Mouse (Mus musculus): ENCODE measurements around the gene Prkcz.
"Not testable (repeated sequence)": the region's sequence is repeated elsewhere in the genome, so short reads cannot be mapped to it uniquely, and the experiment has no call there.

The Prkcz gene

DNA sequence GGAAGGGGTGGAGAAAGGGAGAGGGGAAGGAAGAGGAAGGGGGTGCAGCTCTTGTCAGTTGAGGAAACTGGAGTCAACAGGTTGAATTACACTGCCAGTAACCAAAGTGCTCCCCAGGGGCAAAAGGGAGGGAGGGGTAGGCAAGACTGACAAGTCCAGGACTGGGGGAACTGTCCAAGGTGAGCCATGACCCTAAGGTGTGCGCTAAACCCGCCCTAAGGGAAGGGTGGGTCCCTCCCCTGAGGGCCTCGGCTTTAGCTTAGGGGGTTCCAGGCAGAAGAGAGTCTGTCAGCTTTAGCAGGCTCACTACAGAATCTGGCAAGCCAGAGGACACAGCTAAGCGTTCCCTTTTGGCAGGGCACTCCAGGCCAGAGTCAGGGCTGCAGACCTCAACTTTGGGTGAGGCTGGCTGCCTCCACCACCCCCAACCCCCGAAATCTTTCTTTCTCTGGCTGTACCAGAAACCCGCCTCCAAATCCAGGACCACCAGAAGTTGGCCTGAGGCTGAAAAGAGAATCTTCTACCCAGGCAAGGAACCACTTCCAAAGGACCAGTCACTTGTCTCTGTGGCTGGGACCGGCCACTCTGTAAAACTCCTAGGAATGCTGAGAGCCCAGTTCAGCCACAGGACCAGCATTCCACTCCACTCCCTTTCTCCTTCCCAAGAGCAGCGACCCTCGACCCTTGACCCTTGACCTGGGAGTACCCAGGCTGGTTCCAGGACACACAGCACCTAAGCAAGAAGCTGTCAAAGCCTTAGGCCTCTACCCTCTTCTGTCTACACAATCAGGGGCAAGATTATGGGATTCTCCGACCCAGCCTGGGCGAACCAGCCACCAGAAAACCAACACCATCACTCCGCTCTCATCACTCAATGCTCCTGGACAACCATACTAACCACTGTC, 1.3 kb downstream of the Prkcz start:
- no peak for DNase-seq (ENCODE audit: low spot score)

DNA sequence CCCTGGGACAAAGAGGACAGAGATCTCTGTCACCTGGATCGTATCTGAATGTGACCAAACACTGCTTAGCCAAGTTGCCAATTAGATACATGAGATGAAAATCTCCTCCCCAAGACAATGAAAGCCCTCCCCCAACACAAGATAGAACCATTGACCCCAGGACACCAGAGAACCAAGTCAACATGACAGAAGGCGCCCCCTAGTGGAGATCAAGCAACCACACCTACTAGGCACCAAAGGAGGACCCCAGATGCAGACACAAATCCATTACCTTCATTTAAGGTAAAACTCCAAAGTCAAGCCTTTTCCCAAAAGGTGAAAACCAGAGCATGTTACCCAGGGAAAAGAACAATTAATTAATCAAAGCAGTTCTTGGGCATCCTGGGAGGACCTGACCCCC, 3.6 kb downstream of the Prkcz start:
- DNase-seq (ENCODE audit: low spot score) = peak; percentile 23

DNA sequence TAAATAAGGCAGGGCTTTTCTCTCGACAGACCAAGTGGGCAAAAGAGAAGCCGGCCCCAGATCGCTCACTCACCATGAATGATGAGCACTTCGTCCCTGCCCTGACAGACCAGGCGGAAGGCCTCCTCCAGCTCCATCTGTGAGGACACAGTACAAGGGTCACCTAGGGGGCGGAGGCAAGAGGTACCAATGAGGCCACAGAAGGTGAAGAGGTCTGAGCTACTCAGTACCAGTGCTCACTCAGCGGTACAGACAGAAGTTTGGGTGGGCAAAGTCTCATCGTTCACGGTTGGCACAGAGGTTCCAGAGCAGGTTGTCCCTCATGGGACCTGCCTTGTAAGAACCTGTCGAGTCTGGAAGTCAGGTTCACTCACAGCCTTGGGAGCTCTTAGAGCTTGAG, 4.8 kb downstream of the Prkcz start:
- no peak for DNase-seq (ENCODE audit: low spot score)

DNA sequence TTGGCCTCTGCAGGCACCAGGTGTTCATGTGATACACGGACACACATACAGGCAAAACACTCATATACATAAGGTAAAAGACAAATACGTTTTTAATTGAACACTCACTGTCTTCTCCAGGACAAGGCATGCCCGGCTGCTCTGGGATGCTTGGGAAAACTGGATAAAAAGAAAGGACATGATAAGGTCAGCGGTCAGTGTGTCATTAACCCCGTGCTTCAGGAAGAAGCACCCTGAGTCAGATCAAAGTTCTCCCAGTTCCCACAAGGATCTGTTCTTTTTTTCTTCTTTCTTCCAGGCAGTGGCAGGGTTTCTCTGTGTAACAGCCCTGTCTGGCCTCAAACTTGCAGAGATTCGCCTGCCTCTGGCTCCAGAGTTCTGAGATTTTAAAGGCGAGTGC, 6.6 kb downstream of the Prkcz start:
- DNase-seq (ENCODE audit: low spot score) = no peak

DNA sequence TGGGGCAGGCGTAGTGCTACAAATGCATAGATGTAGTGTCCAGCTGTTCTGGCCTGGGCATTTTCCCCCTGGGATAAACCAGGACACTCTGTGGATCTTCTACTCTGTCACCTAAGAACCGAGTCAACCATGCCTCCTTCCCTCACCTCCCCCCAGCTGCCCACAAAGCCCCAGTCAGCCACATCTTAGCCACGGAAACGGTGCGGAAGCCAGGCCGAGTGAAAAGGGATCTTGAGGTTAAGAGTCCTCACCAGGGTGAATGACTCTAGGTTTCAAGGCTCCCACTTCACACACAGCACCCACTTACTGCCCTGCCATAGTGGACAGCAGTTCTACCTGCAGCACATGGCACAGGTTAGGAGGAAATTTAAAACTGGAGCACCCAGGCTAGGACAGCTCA, 7.1 kb downstream of the Prkcz start:
- peak; percentile 35 for DNase-seq (ENCODE audit: low spot score)

DNA sequence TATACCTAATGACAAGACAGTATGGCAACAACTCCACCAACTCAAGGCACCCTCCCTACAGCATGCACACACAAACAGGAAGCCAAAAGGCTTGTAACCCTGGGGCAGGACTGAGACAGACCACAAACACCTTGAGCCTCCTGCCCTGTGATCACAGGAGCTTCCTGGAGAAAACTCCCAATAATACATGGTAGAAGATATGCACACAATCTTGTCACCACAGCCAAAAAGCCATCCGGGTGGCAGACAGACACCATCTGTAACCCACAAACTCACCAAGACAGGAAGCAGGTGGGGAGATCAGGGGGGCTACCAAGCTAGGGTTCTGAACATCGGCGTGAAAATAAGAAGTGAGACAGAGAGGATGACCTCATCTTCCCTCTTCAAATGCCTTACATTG, 8.6 kb downstream of the Prkcz start:
- peak; percentile 65 for DNase-seq (ENCODE audit: low spot score)

DNA sequence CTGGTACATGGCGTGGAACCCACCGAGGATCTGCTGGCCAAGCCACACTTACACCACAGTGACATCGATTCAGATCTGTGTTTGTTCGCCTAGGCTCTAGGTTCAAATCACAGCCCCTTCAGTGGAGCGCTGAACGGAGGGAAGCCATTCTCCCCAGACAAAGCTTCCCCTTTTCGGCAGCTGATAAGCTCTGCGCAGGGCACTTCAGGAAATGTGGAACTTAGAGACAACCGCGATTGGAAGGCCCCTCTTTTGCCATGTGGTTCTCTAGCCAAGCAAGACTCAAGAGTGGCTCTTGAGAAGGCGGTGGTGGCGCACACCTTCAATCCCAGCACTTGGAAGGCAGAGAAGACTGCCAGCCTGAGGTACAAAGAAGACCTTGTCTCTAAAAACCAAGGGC, 14.8 kb downstream of the Prkcz start:
- DNase-seq (ENCODE audit: low spot score) = no peak

DNA sequence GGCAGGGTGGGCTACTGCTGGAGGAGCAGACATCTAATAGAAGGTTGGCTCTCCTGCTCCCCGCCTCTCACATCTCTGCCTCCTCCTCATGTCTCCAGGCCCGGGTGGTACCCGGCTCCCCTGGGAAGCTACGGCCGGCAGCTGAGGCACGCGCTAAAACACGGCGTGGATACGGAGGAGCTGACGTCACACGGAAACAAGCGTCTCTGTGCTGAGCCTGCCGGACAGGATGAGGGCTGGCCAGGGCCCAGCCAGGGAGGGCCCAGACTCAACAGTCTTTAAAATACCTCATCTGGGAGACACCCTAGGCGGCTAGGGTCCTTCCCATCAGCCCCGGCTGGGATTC, 15.6 kb downstream of the Prkcz start:
- peak; percentile 19 for DNase-seq (ENCODE audit: low spot score)

DNA sequence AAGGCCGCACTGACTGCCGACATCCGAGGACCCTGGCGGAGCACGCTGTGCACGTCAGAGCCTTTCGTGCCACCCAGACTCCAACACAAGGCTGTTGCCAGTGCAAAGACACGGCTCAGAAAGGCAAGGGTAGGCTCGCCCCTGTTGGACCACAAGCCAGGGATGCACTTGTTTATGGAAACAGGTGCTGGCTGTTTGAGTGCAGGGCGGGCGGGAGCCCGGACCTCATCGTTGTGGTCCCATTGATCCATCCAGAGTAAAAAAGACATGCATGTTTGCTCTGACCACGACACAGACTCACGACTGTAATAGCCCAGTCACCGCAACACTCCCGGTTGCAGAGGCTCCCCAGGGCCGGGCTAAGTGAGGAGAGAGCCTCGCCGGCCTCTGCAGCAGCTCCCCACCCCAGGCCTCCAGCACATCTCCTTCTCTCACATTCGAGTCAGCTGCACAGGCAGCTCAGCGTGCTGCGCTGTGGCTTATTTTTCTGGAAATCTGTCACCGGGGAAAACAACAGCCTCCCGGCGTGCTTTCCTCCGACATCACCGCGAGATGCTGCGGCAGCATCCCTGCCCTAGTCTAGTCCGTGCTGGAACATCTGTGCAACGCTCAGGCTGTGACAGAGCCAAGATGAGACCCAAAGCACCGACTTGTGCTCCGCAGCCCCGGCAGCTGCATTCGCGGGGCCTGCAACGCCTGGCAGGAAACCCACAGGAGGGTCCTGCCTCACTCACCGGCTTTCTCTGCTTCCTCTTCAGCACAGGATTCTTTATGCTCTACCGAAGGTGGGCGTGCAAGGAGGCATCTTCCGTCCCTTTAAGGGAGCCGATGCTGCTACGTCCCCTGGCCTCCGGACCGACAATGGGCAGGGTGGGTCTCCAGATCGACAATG, 16.2 kb downstream of the Prkcz start:
- peak; percentile 26 for DNase-seq (ENCODE audit: low spot score)

DNA sequence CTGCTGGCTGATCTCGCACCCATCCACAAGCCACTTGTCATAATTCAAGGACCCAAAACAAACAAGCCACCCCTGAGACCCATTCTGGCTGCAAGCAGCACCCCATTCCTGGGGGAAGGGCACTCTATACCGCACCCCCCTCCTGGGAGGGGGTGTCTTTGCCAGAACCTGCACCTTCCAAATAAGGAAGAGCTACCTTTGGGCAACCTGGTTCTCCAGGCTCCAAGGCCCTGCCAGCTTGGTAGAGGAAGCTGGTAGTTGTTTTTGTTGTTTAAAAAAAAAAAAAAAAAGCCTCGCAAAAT, 16.9 kb downstream of the Prkcz start:
- DNase-seq (ENCODE audit: low spot score) = no peak

DNA sequence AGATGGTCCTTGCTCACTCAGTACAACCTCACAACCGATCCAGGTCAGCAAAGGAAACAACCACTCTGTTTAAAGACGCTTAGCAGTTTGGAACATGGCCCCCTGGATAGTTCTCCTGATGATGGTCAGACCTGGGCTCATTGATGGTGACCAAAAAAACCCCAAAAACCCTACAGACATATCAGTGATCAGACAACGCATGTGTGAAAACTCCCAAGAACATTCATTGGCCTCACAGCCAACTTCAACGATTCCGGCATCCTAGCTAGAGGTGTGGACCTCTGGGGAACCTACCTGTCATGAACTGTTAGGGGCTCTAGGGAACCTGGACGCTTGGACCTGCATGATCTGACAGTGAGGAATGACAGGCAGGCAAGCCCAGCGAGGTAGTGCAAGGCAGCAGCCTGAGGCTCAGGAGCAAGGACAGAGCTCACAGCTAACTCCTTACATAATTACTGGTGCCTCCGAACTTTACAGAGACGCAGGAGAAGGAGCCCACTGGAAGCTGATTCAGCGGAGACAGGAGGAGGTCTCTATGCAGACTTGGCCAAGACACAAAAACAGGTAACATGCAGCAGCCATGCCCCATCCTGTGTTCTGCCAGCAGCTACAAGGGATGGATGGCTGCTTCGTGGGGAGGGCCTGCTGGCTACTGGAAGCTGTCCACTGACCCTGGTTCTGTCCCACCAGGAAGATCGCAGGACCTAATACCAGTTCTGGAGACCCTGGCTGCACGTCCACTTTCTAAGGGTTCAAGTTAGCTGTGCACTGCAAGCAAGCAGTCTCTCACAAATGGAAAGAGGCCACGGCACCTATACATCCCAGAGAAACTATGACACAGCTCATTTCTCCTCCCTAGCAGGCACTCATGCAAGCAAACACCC, 17.5 kb downstream of the Prkcz start:
- no peak for DNase-seq (ENCODE audit: low spot score)

DNA sequence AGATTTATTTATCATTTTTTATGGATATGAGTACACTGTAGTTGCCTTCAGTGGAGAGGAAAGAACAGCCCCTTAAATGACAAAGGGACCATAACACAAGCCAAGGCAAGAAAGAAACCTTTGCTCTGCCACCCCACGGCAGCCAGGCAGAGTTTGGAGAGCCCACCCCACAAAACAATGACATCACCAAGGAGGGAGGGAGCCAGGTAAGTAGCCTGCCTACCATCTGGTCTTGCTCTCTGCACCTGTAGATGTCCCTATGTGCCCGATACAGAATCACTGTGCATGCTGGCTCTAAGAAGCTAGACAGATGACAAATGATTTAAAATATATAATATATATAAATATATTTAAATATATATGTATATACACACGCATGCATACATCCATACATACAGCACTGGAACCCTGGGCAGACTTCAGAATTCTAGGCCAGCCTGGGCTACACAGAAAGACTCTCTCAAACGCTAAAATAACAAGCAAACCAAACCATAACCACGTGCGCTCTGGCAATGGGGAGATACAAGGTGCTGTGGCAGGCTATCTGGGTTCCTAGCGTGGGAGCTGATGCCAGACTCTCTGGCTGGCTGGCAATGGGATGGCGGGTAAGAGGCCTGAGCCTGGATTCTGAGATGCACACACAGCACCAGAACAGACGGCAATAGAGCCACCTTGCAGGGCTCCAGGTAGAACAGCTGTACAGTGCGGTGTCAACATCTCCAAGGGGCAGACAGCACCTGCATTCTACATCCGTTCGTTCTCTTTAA, 24.7 kb downstream of the Prkcz start:
- no peak for DNase-seq (ENCODE audit: low spot score)

DNA sequence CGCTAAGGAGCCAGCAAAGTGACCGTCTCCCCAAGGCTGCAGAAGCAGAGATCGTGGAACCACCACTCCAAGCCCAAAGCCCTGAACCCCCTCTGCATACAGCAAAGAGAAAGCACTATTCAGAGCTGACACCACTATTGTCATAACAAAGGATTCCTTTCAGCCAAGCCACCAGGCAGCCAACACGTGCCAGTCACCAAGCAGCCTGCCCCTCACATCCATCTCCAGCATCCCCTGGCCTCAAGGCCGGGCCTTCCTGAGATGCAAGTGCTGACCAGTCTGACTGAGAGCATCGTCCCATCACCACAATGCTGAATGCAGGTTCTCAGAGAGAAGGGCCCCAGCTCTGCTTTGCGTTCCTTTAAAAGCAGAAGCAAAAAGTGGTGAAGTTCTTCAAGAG, 28.9 kb downstream of the Prkcz start:
- no peak for DNase-seq (ENCODE audit: low spot score)

DNA sequence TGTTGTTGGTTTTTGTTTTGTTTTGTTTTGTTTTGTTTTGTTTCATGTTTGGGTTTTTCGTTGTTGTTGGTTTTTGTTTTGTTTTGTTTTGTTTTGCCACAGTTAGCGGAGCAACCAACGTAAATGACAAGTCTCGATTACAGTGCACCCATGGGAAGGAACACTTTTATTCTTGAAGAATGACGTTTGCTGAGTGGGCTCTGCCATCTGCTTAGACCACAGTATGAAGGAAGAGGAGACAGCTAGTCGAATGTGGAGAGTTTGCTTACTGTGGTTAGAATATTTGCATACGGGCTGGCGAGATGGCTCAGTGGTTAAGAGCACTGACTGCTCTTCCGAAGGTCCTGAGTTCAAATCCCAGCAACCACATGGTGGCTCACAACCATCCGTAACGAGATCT, 32.8 kb downstream of the Prkcz start:
- not testable (repeated sequence) for DNase-seq (ENCODE audit: low spot score)

DNA sequence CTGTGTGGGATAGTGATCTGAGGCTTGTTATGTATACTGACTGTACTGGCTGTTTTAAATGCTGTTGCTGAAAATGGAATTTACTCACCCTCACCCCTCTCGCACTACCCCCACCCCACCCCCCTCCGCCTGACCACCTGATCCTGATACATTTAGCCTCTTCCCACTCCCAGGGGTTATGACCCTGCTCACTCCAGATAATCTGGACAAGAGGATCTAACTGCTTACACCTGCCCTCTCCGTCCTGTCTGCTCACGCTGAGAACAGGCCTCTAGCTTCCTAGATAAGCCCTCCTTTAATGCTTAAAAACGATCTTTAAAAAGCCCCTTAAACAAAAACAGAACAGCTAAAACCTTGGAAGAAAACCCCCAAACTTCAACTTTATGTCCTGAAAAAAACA, 35.4 kb downstream of the Prkcz start:
- no peak for DNase-seq (ENCODE audit: low spot score)

DNA sequence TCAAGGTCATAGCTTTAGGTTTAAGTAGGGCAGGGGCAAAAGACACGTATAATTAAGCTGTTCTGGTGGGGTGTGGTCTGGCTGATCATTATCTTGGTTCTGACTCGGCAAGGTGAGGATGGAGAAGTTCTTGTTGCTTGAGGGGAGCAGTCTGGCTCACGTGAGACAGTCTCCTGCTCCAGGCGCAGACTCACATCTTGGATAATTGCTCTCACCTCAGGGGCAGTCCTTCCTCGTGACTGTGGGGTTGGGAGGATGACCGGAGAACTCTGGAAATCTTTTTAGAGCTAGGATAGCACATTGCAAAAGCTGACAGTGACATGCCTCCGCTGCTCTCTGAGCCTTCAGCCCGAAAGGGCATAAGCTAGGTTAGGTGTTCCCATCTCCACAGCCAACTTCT, 36.6 kb downstream of the Prkcz start:
- no peak for DNase-seq (ENCODE audit: low spot score)

DNA sequence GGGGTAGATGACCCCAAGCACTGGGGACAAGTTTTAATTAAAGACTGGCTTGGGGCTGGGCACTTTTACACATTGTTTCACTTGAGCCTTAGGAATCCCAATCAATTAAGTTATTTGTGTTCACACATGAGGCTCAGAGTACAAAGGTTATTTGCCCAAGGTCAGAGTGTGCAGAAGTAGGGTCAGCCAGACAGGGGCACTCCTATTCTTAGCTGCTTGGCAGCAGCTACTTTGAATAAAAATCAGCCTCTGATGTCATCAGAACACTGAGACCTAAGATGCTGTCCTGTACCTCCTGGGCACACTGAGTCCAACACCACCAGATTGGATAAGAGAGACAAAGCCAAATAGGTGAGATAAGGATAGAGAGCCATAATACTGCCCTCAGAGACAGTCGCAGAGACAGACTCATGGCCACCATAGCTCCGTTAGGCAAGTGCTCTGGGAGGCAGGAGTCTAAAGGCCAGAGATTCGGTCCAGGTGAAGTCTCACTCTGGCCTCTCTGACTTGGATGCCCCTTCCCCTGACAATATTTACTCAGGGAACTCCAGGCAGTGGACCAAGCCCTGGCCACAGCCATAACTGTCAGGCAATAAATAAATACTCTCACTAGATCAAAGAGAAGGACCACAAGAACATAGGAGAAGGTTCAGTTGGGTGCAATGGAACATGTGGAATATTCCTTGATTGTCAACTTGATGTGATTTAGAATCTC, 37.9 kb downstream of the Prkcz start:
- DNase-seq (ENCODE audit: low spot score) = no peak

DNA sequence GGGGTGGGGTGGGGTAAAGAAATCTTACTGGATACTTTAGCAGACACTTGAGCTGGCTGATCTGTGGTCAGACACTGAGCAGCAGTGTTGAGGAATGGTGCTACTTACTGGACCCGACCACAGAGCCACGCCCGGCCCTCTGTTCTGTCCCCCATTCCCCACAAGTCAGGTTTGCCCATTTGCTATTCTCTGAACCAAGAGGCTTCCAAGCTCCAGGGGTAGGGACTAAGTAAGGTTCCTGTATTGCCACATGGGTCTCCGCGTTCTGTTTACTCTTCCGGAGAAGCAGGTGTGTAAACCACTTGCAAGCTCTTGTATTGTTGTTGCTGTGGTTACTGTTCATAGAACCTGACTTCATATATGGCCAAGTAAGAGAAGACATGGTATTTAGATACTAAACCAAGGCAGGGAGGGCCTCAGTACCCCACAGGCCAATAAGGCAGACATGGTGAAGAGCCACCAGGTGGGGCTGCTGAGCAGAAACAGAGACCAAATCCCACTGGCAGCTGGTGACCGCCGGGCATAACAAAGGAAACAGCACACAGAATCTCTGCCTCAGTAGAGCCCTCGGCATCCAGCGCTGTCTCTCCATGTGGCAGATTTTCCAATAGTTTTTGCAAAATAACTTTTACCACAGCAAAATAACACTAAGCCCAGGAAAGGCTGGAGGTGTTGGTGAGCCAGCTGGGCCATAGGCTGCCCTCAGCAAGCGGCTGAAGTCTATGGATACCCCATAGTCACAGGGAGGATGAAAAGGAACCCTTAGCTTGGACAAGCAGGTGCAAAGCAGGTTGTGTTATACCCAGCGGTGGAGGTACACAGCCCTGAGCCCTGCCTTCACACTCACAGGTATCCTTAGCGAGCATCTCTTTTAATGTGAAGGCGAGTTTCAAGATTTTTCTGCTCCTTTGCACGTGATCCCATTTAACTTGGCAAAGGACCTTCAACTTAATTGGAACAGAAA, 40.6 kb downstream of the Prkcz start:
- DNase-seq (ENCODE audit: low spot score) = peak; percentile 53

DNA sequence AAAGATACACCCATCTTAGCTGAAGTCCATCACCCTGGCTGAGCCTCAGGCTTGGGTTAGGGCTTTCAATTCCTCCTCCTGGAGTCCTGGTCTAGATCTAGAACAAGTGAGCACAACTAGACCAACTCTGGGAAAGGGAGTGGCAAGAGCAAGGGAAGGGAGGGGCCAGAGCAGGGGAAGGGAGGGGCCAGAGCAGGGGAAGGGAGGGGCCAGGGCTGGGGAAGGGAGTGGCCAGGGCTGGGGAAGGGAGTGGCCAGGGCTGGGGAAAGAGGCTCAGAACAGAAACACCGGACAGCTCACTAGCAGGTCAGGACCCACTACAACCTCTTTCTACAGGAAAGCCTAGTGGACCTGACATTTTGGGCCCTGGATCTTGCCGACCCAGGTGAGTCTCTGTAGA, 42.9 kb downstream of the Prkcz start:
- DNase-seq (ENCODE audit: low spot score) = no peak

DNA sequence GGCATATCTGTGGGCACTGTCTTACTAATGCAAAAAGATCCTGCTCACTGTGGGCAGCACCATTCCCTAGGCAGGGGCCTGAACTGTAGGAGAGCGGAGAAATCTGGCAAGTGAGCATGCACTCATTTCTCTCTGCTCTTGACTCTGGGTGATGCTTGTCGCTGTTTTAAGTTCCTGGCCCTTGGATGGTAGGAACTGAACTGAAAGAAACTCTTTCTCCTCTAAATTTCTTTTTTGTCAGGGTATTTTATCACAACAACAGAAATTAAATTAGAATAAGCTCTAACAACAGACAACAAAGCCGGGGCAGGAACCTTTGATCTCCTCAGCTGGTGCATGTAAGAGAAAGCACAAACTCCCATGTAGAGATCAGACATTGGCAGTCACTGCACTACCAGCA, 46.1 kb downstream of the Prkcz start:
- no peak for DNase-seq (ENCODE audit: low spot score)
